23 mouse cellular contexts compared by ENCODE assay signal in genomic region chr17:56605431-56605830, GRCm38 (mm10). TPM values are rescaled to one million over a fixed set of nuclear protein-coding genes. Genes with fewer than 3 reads are reported as not detected.
DNase-seq lines count a peak whose midpoint lies in the region; ATAC-seq and TF ChIP-seq lines count a peak whose summit lies in the region.
"Had no signal": no experiment of that assay in that cellular context is flagged by ENCODE, and none has a peak within 500 bp of the region (broad histone marks: within the 10 kb centered on the region; RNA-seq: fewer than 3 reads in every experiment).

No protein-coding gene starts in this region.

- TF ChIP-seq POLR2A in cerebellum, adult 2 months (IDR thresholded peaks at IDR 0.05; ENCODE audit: borderline replicate concordance, insufficient read depth, low read length), result no peak

- 96% methylated on average over 9 of the region's 9 CpGs for WGBS in forebrain, embryonic 10.5 days
- 94% methylated on average over 9 of the region's 9 CpGs for WGBS in forebrain, embryonic 11.5 days
- 82% methylated on average over 9 of the region's 9 CpGs for WGBS in intestine, postnatal 0 days
- WGBS in intestine, embryonic 15.5 days, result 82% methylated on average over 9 of the region's 9 CpGs
- 60% methylated on average over 9 of the region's 9 CpGs for WGBS in cerebellum, adult 2 months

- no peak overlapping the region for H3K9ac ChIP-seq in forebrain, embryonic 11.5 days (ENCODE audit: low read length)
- no peak overlapping the region for H3K9ac ChIP-seq in intestine, postnatal 0 days (ENCODE audit: low read depth, low read length)
- no peak overlapping the region for H3K9ac ChIP-seq in intestine, embryonic 15.5 days
- H3K9ac ChIP-seq: embryonic facial prominence, embryonic 12.5 days; forebrain, embryonic 13.5 days; forebrain, embryonic 15.5 days; forebrain, postnatal 0 days had no signal

- H3K4me2 ChIP-seq in forebrain, embryonic 11.5 days (ENCODE audit: low read depth, low read length, severe bottlenecking), result no peak overlapping the region
- H3K4me2 ChIP-seq in intestine, postnatal 0 days (replicated peaks; ENCODE audit: low read depth), result no peak overlapping the region
- no peak overlapping the region for H3K4me2 ChIP-seq in intestine, embryonic 15.5 days (replicated peaks)
- H3K4me2 ChIP-seq: embryonic facial prominence, embryonic 12.5 days; forebrain, embryonic 13.5 days; forebrain, embryonic 15.5 days had no signal

- TF ChIP-seq CTCF in intestine, postnatal 0 days (IDR thresholded peaks at IDR 0.05; ENCODE audit: low read depth), result 0 out of 2 replicates have a peak, but pooled peaks have one; percentile 3
- no peak for TF ChIP-seq CTCF in cerebellum, adult 2 months (IDR thresholded peaks at IDR 0.05; ENCODE audit: borderline replicate concordance, insufficient read depth, low read depth, low read length)

- no peak overlapping the region for H3K27ac ChIP-seq in forebrain, embryonic 10.5 days
- H3K27ac ChIP-seq in forebrain, embryonic 11.5 days (ENCODE audit: low read depth, low read length), result no peak overlapping the region
- H3K27ac ChIP-seq in intestine, postnatal 0 days (ENCODE audit: low read depth, low read length), result no peak overlapping the region
- no peak overlapping the region for H3K27ac ChIP-seq in intestine, embryonic 15.5 days
- no peak overlapping the region for H3K27ac ChIP-seq in cerebellum, adult 2 months (ENCODE audit: insufficient read depth, low read length)
- H3K27ac ChIP-seq: embryonic facial prominence, embryonic 10.5 days; embryonic facial prominence, embryonic 12.5 days; forebrain, embryonic 13.5 days; forebrain, embryonic 15.5 days had no signal

- H3K4me1 ChIP-seq in forebrain, embryonic 10.5 days, result peaks cover 26% of the 10 kb centered on the region
- H3K4me1 ChIP-seq in forebrain, embryonic 11.5 days (replicated peaks; ENCODE audit: control insufficient read depth, insufficient read depth, low read length), result peaks cover 10% of the 10 kb centered on the region; the same call in 1 of the 2 replicates
- 0 out of 2 replicates have a peak, but pooled peaks cover 3% of the 10 kb centered on the region for H3K4me1 ChIP-seq in intestine, postnatal 0 days (replicated peaks; ENCODE audit: control insufficient read depth, insufficient read depth, low read length)
- peaks cover 6% of the 10 kb centered on the region for H3K4me1 ChIP-seq in intestine, embryonic 15.5 days (replicated peaks)
- peaks cover 36% of the 10 kb centered on the region for H3K4me1 ChIP-seq in megakaryocyte, embryonic 14.5 days
- peaks cover 24% of the 10 kb centered on the region for H3K4me1 ChIP-seq in cerebellum, adult 2 months (ENCODE audit: control insufficient read depth, insufficient read depth, low read length)

- ATAC-seq in forebrain, embryonic 11.5 days (replicated peaks; ENCODE audit: low FRiP score), result no peak
- no peak for ATAC-seq in intestine, postnatal 0 days
- ATAC-seq in intestine, embryonic 15.5 days, result no peak
- ATAC-seq in megakaryocyte, adult 5-6 weeks (ENCODE audit: poor library complexity, severe bottlenecking), result no peak
- ATAC-seq: CD4-positive, CD25-positive, alpha-beta regulatory T cell, adult 4 months; forebrain, embryonic 13.5 days; forebrain, embryonic 15.5 days; forebrain, postnatal 0 days had no signal

- peaks cover 79% of the 10 kb centered on the region for H3K36me3 ChIP-seq in forebrain, embryonic 10.5 days (replicated peaks)
- peaks cover 38% of the 10 kb centered on the region for H3K36me3 ChIP-seq in forebrain, embryonic 11.5 days (ENCODE audit: control insufficient read depth, insufficient read depth, low read length)
- H3K36me3 ChIP-seq in intestine, postnatal 0 days (ENCODE audit: control insufficient read depth, insufficient read depth), result peaks cover 72% of the 10 kb centered on the region
- peaks cover 64% of the 10 kb centered on the region for H3K36me3 ChIP-seq in intestine, embryonic 15.5 days
- H3K36me3 ChIP-seq in megakaryocyte, embryonic 14.5 days (replicated peaks; ENCODE audit: low read length), result peaks cover 78% of the 10 kb centered on the region

- no peaks in the 10 kb centered on the region for H3K9me3 ChIP-seq in forebrain, embryonic 10.5 days
- no peaks in the 10 kb centered on the region for H3K9me3 ChIP-seq in forebrain, embryonic 11.5 days (ENCODE audit: control insufficient read depth, low read length)
- H3K9me3 ChIP-seq in intestine, postnatal 0 days (ENCODE audit: control insufficient read depth), result no peaks in the 10 kb centered on the region
- H3K9me3 ChIP-seq in intestine, embryonic 15.5 days, result no peaks in the 10 kb centered on the region
- H3K9me3 ChIP-seq in megakaryocyte, embryonic 14.5 days, result no peaks in the 10 kb centered on the region
- H3K9me3 ChIP-seq: embryonic facial prominence, embryonic 10.5 days; embryonic facial prominence, embryonic 12.5 days; forebrain, embryonic 13.5 days; forebrain, embryonic 15.5 days had no signal

- no peaks in the 10 kb centered on the region for H3K27me3 ChIP-seq in forebrain, embryonic 10.5 days (ENCODE audit: poor library complexity, severe bottlenecking)
- H3K27me3 ChIP-seq in forebrain, embryonic 11.5 days (ENCODE audit: control insufficient read depth, insufficient read depth, low read length), result no peaks in the 10 kb centered on the region
- H3K27me3 ChIP-seq in intestine, postnatal 0 days (replicated peaks; ENCODE audit: control insufficient read depth, insufficient read depth, low read length), result no peaks in the 10 kb centered on the region
- no peaks in the 10 kb centered on the region for H3K27me3 ChIP-seq in intestine, embryonic 15.5 days (replicated peaks)
- no peaks in the 10 kb centered on the region for H3K27me3 ChIP-seq in megakaryocyte, embryonic 14.5 days (replicated peaks)
- no peaks in the 10 kb centered on the region for H3K27me3 ChIP-seq in cerebellum, adult 2 months (ENCODE audit: control insufficient read depth, insufficient read depth, low read length)
- H3K27me3 ChIP-seq: CH12.LX; embryonic facial prominence, embryonic 12.5 days; forebrain, embryonic 13.5 days; forebrain, embryonic 15.5 days had no signal

- DNase-seq in forebrain, embryonic 10.5 days (ENCODE audit: extremely low spot score, low spot score), result no peak
- DNase-seq in forebrain, embryonic 11.5 days (ENCODE audit: low spot score), result no peak
- no peak for DNase-seq in cerebellum, adult 2 months
- DNase-seq: adrenal gland, adult 2 months; adrenal gland, postnatal 10 days; adrenal gland, postnatal 25 days; B cell, adult 2 months; cerebellum, adult 11 months; cerebellum, adult 18-20 months; cerebellum, adult 9-10 months; cerebellum, postnatal 10 days; cerebellum, postnatal 25 days; forebrain, postnatal 0 days had no signal

- 0 out of 2 replicates have a peak overlapping the region, but pooled peaks have one; percentile 14 for H3K4me3 ChIP-seq in forebrain, embryonic 10.5 days
- no peak overlapping the region for H3K4me3 ChIP-seq in forebrain, embryonic 11.5 days (ENCODE audit: low read depth, low read length)
- no peak overlapping the region for H3K4me3 ChIP-seq in intestine, postnatal 0 days (ENCODE audit: low read depth, low read length)
- H3K4me3 ChIP-seq in intestine, embryonic 15.5 days (replicated peaks), result no peak overlapping the region
- peak overlapping the region; percentile 53 for H3K4me3 ChIP-seq in megakaryocyte, embryonic 14.5 days (replicated peaks)
- no peak overlapping the region for H3K4me3 ChIP-seq in cerebellum, adult 2 months (replicated peaks; ENCODE audit: insufficient read depth, low read depth, low read length)
- H3K4me3 ChIP-seq: embryonic facial prominence, embryonic 10.5 days; embryonic facial prominence, embryonic 12.5 days; forebrain, embryonic 13.5 days; forebrain, embryonic 15.5 days had no signal

RNA-seq across cellular contexts. Expression of gene 2410015M20Rik, which starts 4.1 kb away (rescaled TPM):
- polyA plus RNA-seq in forebrain, embryonic 10.5 days (2016; fragmentation: Nextera tagmentation; extraction: Ambion mirVana), result 192 and 193 TPM in 2 replicates
- 171 and 183 TPM in 2 replicates for polyA plus RNA-seq in forebrain, embryonic 11.5 days (2014; fragmentation: Nextera tagmentation; extraction: Ambion mirVana)
- 358 and 361 TPM in 2 replicates for polyA plus RNA-seq in intestine, postnatal 0 days (2015; fragmentation: Nextera tagmentation; extraction: Ambion mirVana)
- polyA plus RNA-seq in intestine, embryonic 15.5 days (2015; fragmentation: Nextera tagmentation; extraction: Ambion mirVana), result 283 and 287 TPM in 2 replicates
- 90.4 and 344 TPM in 2 replicates for polyA plus RNA-seq in megakaryocyte, embryonic 14.5 days (2012; ENCODE audit: insufficient read depth, low replicate concordance)
- 43.6 and 52.6 TPM in 2 replicates for total RNA-seq in megakaryocyte, adult 5-6 weeks (2015)
- total RNA-seq in megakaryocyte, adult 5-6 weeks (2017), result 48.3 and 64.2 TPM in 2 replicates
- polyA plus RNA-seq in cerebellum, adult 2 months (2012; rRNA removed), result 154 and 169 TPM in 2 replicates

RNA-seq across cellular contexts. Expression of gene Rpl36, which starts 7.8 kb away (rescaled TPM):
- 1,518 and 1,601 TPM in 2 replicates for polyA plus RNA-seq in forebrain, embryonic 10.5 days (2016; fragmentation: Nextera tagmentation; extraction: Ambion mirVana)
- polyA plus RNA-seq in forebrain, embryonic 11.5 days (2014; fragmentation: Nextera tagmentation; extraction: Ambion mirVana), result 1,269 and 1,280 TPM in 2 replicates
- polyA plus RNA-seq in intestine, postnatal 0 days (2015; fragmentation: Nextera tagmentation; extraction: Ambion mirVana), result 1,422 and 1,459 TPM in 2 replicates
- polyA plus RNA-seq in intestine, embryonic 15.5 days (2015; fragmentation: Nextera tagmentation; extraction: Ambion mirVana), result 1,919 and 1,958 TPM in 2 replicates
- 9,023 and 9,040 TPM in 2 replicates for polyA plus RNA-seq in megakaryocyte, embryonic 14.5 days (2012; ENCODE audit: insufficient read depth, low replicate concordance)
- 757 and 782 TPM in 2 replicates for total RNA-seq in megakaryocyte, adult 5-6 weeks (2015)
- 1,133 and 1,354 TPM in 2 replicates for total RNA-seq in megakaryocyte, adult 5-6 weeks (2017)
- polyA plus RNA-seq in cerebellum, adult 2 months (2012; rRNA removed), result 1,004 and 1,008 TPM in 2 replicates

RNA-seq across cellular contexts. Expression of gene Safb, which starts 20.8 kb away (rescaled TPM):
- polyA plus RNA-seq in forebrain, embryonic 10.5 days (2016; fragmentation: Nextera tagmentation; extraction: Ambion mirVana), result 160 and 172 TPM in 2 replicates
- 145 and 154 TPM in 2 replicates for polyA plus RNA-seq in forebrain, embryonic 11.5 days (2014; fragmentation: Nextera tagmentation; extraction: Ambion mirVana)
- polyA plus RNA-seq in intestine, postnatal 0 days (2015; fragmentation: Nextera tagmentation; extraction: Ambion mirVana), result 40.0 and 44.9 TPM in 2 replicates
- 79.3 and 86.2 TPM in 2 replicates for polyA plus RNA-seq in intestine, embryonic 15.5 days (2015; fragmentation: Nextera tagmentation; extraction: Ambion mirVana)
- 30.0 and 79.6 TPM in 2 replicates for polyA plus RNA-seq in megakaryocyte, embryonic 14.5 days (2012; ENCODE audit: insufficient read depth, low replicate concordance)
- total RNA-seq in megakaryocyte, adult 5-6 weeks (2015), result 53.5 and 59.6 TPM in 2 replicates
- total RNA-seq in megakaryocyte, adult 5-6 weeks (2017), result 65.8 and 76.1 TPM in 2 replicates
- 139 and 141 TPM in 2 replicates for polyA plus RNA-seq in cerebellum, adult 2 months (2012; rRNA removed)

RNA-seq across cellular contexts. Expression of gene Safb2, which starts 21.0 kb away (rescaled TPM):
- polyA plus RNA-seq in forebrain, embryonic 10.5 days (2016; fragmentation: Nextera tagmentation; extraction: Ambion mirVana), result 84.0 and 85.7 TPM in 2 replicates
- 74.7 and 75.0 TPM in 2 replicates for polyA plus RNA-seq in forebrain, embryonic 11.5 days (2014; fragmentation: Nextera tagmentation; extraction: Ambion mirVana)
- 22.3 and 31.3 TPM in 2 replicates for polyA plus RNA-seq in intestine, postnatal 0 days (2015; fragmentation: Nextera tagmentation; extraction: Ambion mirVana)
- polyA plus RNA-seq in intestine, embryonic 15.5 days (2015; fragmentation: Nextera tagmentation; extraction: Ambion mirVana), result 66.7 and 74.7 TPM in 2 replicates
- 75.4 and 129 TPM in 2 replicates for polyA plus RNA-seq in megakaryocyte, embryonic 14.5 days (2012; ENCODE audit: insufficient read depth, low replicate concordance)
- total RNA-seq in megakaryocyte, adult 5-6 weeks (2015), result 54.5 and 68.8 TPM in 2 replicates
- 78.1 and 92.6 TPM in 2 replicates for total RNA-seq in megakaryocyte, adult 5-6 weeks (2017)
- 137 and 143 TPM in 2 replicates for polyA plus RNA-seq in cerebellum, adult 2 months (2012; rRNA removed)

RNA-seq across cellular contexts. Expression of gene Lonp1, which starts 21.3 kb away (rescaled TPM):
- 61.8 and 62.3 TPM in 2 replicates for polyA plus RNA-seq in forebrain, embryonic 10.5 days (2016; fragmentation: Nextera tagmentation; extraction: Ambion mirVana)
- polyA plus RNA-seq in forebrain, embryonic 11.5 days (2014; fragmentation: Nextera tagmentation; extraction: Ambion mirVana), result 66.6 and 68.8 TPM in 2 replicates
- polyA plus RNA-seq in intestine, postnatal 0 days (2015; fragmentation: Nextera tagmentation; extraction: Ambion mirVana), result 23.2 and 25.5 TPM in 2 replicates
- 62.6 and 70.0 TPM in 2 replicates for polyA plus RNA-seq in intestine, embryonic 15.5 days (2015; fragmentation: Nextera tagmentation; extraction: Ambion mirVana)
- 35.4 and 50.4 TPM in 2 replicates for polyA plus RNA-seq in megakaryocyte, embryonic 14.5 days (2012; ENCODE audit: insufficient read depth, low replicate concordance)
- total RNA-seq in megakaryocyte, adult 5-6 weeks (2015), result 9.1 TPM in 2 replicates
- total RNA-seq in megakaryocyte, adult 5-6 weeks (2017), result 19.5 and 23.4 TPM in 2 replicates
- 86.0 and 88.7 TPM in 2 replicates for polyA plus RNA-seq in cerebellum, adult 2 months (2012; rRNA removed)

Comparison
In these comparisons a context has a peak if more than half of its experiments do, and no peak if none do; other contexts are left out.
1. H3K4me3 ChIP-seq: peak in forebrain, embryonic 10.5 days (single experiment) and megakaryocyte, embryonic 14.5 days (single experiment); none in forebrain, embryonic 11.5 days (single experiment), intestine, postnatal 0 days (single experiment), intestine, embryonic 15.5 days (single experiment) and cerebellum, adult 2 months (single experiment).